Comparison of ENCODE assay signal across 8 mouse cellular contexts in genomic region chr7:79349738-79350386, GRCm38 (mm10). TPM values are rescaled to one million over a fixed set of nuclear protein-coding genes. Genes with fewer than 3 reads are reported as not detected.
DNase-seq lines count a peak whose midpoint lies in the region; ATAC-seq lines count a peak whose summit lies in the region.

No protein-coding gene starts in this region.

- no peak overlapping the region for H3K4me3 ChIP-seq in forebrain, embryonic 14.5 days (ENCODE audit: low read depth, low read length)
- H3K4me3 ChIP-seq in hindbrain, embryonic 10.5 days, result no peak overlapping the region

- peaks cover 60% of the 10 kb centered on the region for H3K36me3 ChIP-seq in forebrain, embryonic 14.5 days (ENCODE audit: control insufficient read depth, insufficient read depth, low read length)
- peaks cover 76% of the 10 kb centered on the region for H3K36me3 ChIP-seq in hindbrain, embryonic 10.5 days

- no peaks in the 10 kb centered on the region for H3K4me1 ChIP-seq in forebrain, embryonic 14.5 days (ENCODE audit: control insufficient read depth, insufficient read depth, low read length)
- no peaks in the 10 kb centered on the region for H3K4me1 ChIP-seq in hindbrain, embryonic 10.5 days (replicated peaks)

- H3K9ac ChIP-seq in forebrain, embryonic 14.5 days (ENCODE audit: low read length), result no peak overlapping the region

- peak; percentile 80 for DNase-seq in MN1 (ENCODE audit: low spot score)
- DNase-seq in c-Kit-positive CD71-negative TER-119-negative erythroid progenitor cells, embryonic 14.5 days (ENCODE audit: low read depth), result peak; percentile 73
- DNase-seq in forebrain, embryonic 14.5 days (ENCODE audit: low spot score), result peak; percentile 91
- DNase-seq in hindbrain, embryonic 10.5 days (ENCODE audit: low spot score), result peak; percentile 72
- DNase-seq in layer of hippocampus, postnatal 10 days (ENCODE audit: low spot score in 2 of 2), result peak; percentile 85 to 86
- DNase-seq in lung, postnatal 14 days, result peak; percentile 82
- peak; percentile 75 for DNase-seq in retina, postnatal 7 days (ENCODE audit: low read depth, low spot score)
- peak; percentile 59 for DNase-seq in urinary bladder, postnatal 25 days (ENCODE audit: low spot score)

- no peak overlapping the region for H3K4me2 ChIP-seq in forebrain, embryonic 14.5 days (ENCODE audit: low read length)

- no peaks in the 10 kb centered on the region for H3K9me3 ChIP-seq in forebrain, embryonic 14.5 days (replicated peaks; ENCODE audit: control insufficient read depth, low read length)
- no peaks in the 10 kb centered on the region for H3K9me3 ChIP-seq in hindbrain, embryonic 10.5 days

- WGBS in forebrain, embryonic 14.5 days, result 31% methylated on average over 12 of the region's 12 CpGs
- 38% methylated on average over 12 of the region's 12 CpGs for WGBS in hindbrain, embryonic 10.5 days

- no peak overlapping the region for H3K27ac ChIP-seq in forebrain, embryonic 14.5 days (ENCODE audit: low read depth, low read length)
- no peak overlapping the region for H3K27ac ChIP-seq in hindbrain, embryonic 10.5 days

- peak; percentile 84 for ATAC-seq in forebrain, embryonic 14.5 days

- H3K27me3 ChIP-seq in forebrain, embryonic 14.5 days (replicated peaks; ENCODE audit: control insufficient read depth, insufficient read depth, low read length), result no peaks in the 10 kb centered on the region
- H3K27me3 ChIP-seq in hindbrain, embryonic 10.5 days (ENCODE audit: insufficient read depth, poor library complexity, severe bottlenecking), result no peaks in the 10 kb centered on the region

RNA-seq across cellular contexts. Expression of gene Rlbp1, which starts 37.0 kb away (rescaled TPM):
- 80.0 and 81.0 TPM in 2 replicates for polyA plus RNA-seq in forebrain, embryonic 14.5 days (2014; fragmentation: Nextera tagmentation; extraction: Ambion mirVana)
- polyA plus RNA-seq in hindbrain, embryonic 10.5 days (2016; fragmentation: Nextera tagmentation; extraction: Ambion mirVana), result 0.27 and 0.58 TPM in 2 replicates
- 10 to 100 TPM; 22.4 to 32.9 TPM for total RNA-seq in layer of hippocampus, postnatal 10 days (2021)

RNA-seq across cellular contexts. Expression of gene Fanci, which starts 41.9 kb away (rescaled TPM):
- 6.3 and 6.9 TPM in 2 replicates for polyA plus RNA-seq in forebrain, embryonic 14.5 days (2014; fragmentation: Nextera tagmentation; extraction: Ambion mirVana)
- polyA plus RNA-seq in hindbrain, embryonic 10.5 days (2016; fragmentation: Nextera tagmentation; extraction: Ambion mirVana), result 16.1 and 19.5 TPM in 2 replicates
- total RNA-seq in layer of hippocampus, postnatal 10 days (2021), result 1 to 10 TPM; 1.0 to 1.9 TPM

Comparison
In these comparisons a context has a peak if more than half of its experiments do, and no peak if none do; other contexts are left out.
1. RNA of gene Rlbp1, which starts 37.0 kb away (polyA plus RNA-seq): 80.0 to 81.0 TPM in forebrain, embryonic 14.5 days; 0.27 to 0.58 TPM in hindbrain, embryonic 10.5 days; every median in the first group is over 10 times any median in the second.
2. Peak in every context shown above with its lines, with median percentiles within 50 percentile points of each other: DNase-seq.